Mouse (Mus musculus): ENCODE data around the gene Gm3233. TPM values are rescaled to one million over a fixed set of nuclear protein-coding genes. Genes with fewer than 3 reads are reported as not detected.
"Not testable (repeated sequence)": the region's sequence is repeated elsewhere in the genome, so short reads cannot be mapped to it uniquely, and the experiment has no call there.

The Gm3233 gene
- polyA plus RNA-seq (2015; fragmentation: Nextera tagmentation; extraction: Ambion mirVana) = not detected in 2 replicates

- ATAC-seq (ENCODE audit: insufficient read depth, low FRiP score, low read depth); H3K9ac ChIP-seq; H3K36me3 ChIP-seq; H3K4me2 ChIP-seq; H3K27ac ChIP-seq; H3K4me1 ChIP-seq; H3K27me3 ChIP-seq (replicated peaks); H3K4me3 ChIP-seq (replicated peaks); H3K9me3 ChIP-seq: not testable (repeated sequence)
- 40% methylated on average over 1 of the region's 1 CpGs for WGBS
Measured at GRCm38 (mm10) chr10:77759582-77759981, at the start of gene Gm3233. Gene Gm3233 (minus strand): TSS chr10:77759682.

DNA sequence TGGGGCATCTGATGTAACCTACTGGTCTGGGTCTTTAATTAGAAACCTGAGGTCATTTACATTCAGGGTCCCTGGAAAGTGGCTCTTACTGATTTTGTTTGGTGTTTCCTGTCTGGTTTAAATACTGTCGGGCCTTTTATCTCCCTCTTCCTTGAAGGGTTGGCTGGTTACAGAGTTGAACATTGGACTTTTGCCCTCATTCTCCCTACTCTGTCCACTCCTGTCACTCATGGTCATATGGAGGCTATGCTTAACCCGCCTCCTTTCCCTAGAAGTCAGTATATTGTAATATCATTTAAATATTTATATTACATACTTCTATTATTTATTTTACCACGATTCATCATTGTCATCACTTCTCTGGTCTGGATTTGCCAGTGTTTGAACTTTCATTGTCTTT lies 44.6 kb upstream of the Gm3233 start:
- H3K4me2 ChIP-seq = no peak overlapping the region
- H3K4me3 ChIP-seq (replicated peaks) = no peak overlapping the region
- H3K9ac ChIP-seq = no peak overlapping the region
- no peak for ATAC-seq (ENCODE audit: insufficient read depth, low FRiP score, low read depth)
- no peaks in the 10 kb centered on the region for H3K36me3 ChIP-seq
- H3K27me3 ChIP-seq (replicated peaks) = no peaks in the 10 kb centered on the region
- no peaks in the 10 kb centered on the region for H3K4me1 ChIP-seq
- H3K27ac ChIP-seq = no peak overlapping the region
- WGBS = 51% methylated on average over 3 of the region's 3 CpGs
- H3K9me3 ChIP-seq = no peaks in the 10 kb centered on the region

DNA sequence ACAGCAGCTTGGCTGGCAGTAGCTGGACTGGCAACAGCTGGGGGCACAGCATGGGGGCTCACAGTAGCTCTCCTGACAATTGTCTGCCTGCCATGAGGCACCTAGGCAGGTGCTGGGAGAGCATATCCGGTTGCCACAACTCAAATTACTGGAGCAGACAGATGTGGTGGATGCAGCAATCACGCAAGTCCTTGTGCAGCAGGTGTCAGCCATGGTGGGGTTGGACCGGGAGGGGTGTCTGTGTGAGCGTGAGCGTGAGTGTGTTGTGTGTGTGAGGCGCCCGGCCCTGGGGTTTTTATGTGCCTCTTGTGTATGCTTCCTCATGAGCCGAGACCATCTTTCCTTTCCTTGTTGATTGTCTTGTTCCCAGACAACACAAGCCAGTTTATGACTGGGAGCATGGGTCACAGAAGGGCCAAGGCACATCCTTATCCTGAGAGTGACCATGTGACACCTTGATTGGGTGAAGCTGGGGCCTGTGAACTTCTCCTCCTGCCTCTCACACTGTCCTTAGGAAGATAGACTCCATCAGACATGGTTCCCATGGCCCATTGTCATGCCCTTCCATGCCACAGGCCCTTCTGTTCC lies 39.5 kb upstream of the Gm3233 start, which contains the start of gene Gm19668:
Gene Gm19668, minus strand, starts transcription at position 213 of the 588 bp plus-strand sequence.
- WGBS = 68% methylated on average over 8 of the region's 8 CpGs
- H3K36me3 ChIP-seq = no peaks in the 10 kb centered on the region
- no peaks in the 10 kb centered on the region for H3K9me3 ChIP-seq
- H3K4me2 ChIP-seq = no peak within 1 kb of the TSS
- H3K9ac ChIP-seq = no peak within 1 kb of the TSS
- H3K27me3 ChIP-seq (replicated peaks) = no peaks in the 10 kb centered on the region
- no peak within 1 kb of the TSS for H3K27ac ChIP-seq
- no peak for ATAC-seq (ENCODE audit: insufficient read depth, low FRiP score, low read depth)
- no peak within 1 kb of the TSS for H3K4me3 ChIP-seq (replicated peaks)
- H3K4me1 ChIP-seq = 0 out of 2 replicates have a peak, but pooled peaks cover 4% of the 10 kb centered on the region

- H3K4me2 ChIP-seq; ATAC-seq (ENCODE audit: insufficient read depth, low FRiP score, low read depth); H3K9ac ChIP-seq; H3K4me1 ChIP-seq; H3K27ac ChIP-seq; H3K4me3 ChIP-seq (replicated peaks); H3K27me3 ChIP-seq (replicated peaks); H3K9me3 ChIP-seq; H3K36me3 ChIP-seq: not testable (repeated sequence)
- 53% methylated on average over 3 of the region's 3 CpGs for WGBS
Measured at GRCm38 (mm10) chr10:77798164-77798920, 38.9 kb upstream of the Gm3233 start.

DNA sequence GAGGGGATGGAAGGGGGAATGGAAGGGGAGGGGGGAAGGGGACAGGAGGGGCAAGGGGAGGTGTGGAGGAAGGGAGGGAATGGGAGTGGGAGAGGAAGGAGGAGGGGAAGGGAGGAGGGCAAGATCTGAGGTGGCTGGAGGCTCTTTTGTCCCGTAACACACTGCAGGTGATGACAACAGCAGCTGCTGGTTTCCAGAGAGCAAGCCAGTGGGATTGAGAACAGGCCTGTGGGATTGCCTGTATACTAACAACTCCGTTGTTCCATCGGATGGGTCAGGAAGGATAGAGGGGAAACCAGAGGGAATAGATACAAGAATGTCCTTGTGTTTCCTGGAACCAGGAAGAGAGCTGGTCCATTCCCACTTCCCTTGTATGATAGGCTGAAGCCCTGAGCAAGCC lies 38.2 kb upstream of the Gm3233 start:
- Histone ChIP-seq H3K27me3 (replicated peaks) (no peaks in the 10 kb centered on the region), H3K4me3 (replicated peaks) (no peak overlapping the region), H3K4me1 (0 out of 2 replicates have a peak, but pooled peaks cover 4% of the 10 kb centered on the region), H3K27ac (no peak overlapping the region), H3K9ac (no peak overlapping the region), H3K9me3 (no peaks in the 10 kb centered on the region), H3K36me3 (no peaks in the 10 kb centered on the region), H3K4me2 (no peak overlapping the region)
- no peak for ATAC-seq (ENCODE audit: insufficient read depth, low FRiP score, low read depth)
- 24% methylated on average over 3 of the region's 3 CpGs for whole genome bisulfite sequencing

DNA sequence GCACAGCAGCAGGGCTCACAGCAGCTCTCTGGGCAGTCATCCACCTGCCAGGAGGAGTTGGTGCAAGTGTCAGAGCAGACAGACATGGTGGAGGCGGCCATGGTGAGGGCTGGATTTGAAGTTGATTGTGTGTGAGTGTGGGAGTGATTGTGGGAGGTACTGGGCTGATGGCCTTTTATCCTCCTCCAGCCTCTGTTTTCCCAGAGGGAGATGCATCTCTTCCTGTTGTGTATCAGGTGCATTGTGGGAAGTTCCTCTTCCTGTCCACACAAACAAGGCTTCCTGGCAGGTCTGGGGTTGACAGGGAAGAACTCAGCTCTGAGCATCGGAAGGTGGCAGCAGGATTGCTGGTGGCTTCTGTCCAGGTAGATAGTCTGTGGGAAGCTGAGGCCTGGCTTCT lies 35.5 kb upstream of the Gm3233 start, which contains the start of gene Gm9639:
Gene Gm9639, minus strand, starts transcription at position 101 of the 400 bp plus-strand sequence.
- H3K27ac ChIP-seq = no peak within 1 kb of the TSS
- no peak for ATAC-seq (ENCODE audit: insufficient read depth, low FRiP score, low read depth)
- no peak within 1 kb of the TSS for H3K9ac ChIP-seq
- H3K4me2 ChIP-seq = no peak within 1 kb of the TSS
- 34% methylated on average over 2 of the region's 2 CpGs for WGBS
- H3K27me3 ChIP-seq (replicated peaks) = no peaks in the 10 kb centered on the region
- H3K4me1 ChIP-seq = 0 out of 2 replicates have a peak, but pooled peaks cover 4% of the 10 kb centered on the region
- H3K36me3 ChIP-seq = no peaks in the 10 kb centered on the region
- no peaks in the 10 kb centered on the region for H3K9me3 ChIP-seq
- no peak within 1 kb of the TSS for H3K4me3 ChIP-seq (replicated peaks)

- H3K27me3 ChIP-seq (replicated peaks) = no peaks in the 10 kb centered on the region
- no peak overlapping the region for H3K9ac ChIP-seq
- ATAC-seq (ENCODE audit: insufficient read depth, low FRiP score, low read depth) = no peak
- 71% methylated on average over 2 of the region's 2 CpGs for WGBS
- no peaks in the 10 kb centered on the region for H3K36me3 ChIP-seq
- H3K4me2 ChIP-seq = no peak overlapping the region
- H3K27ac ChIP-seq = no peak overlapping the region
- H3K4me1 ChIP-seq = no peaks in the 10 kb centered on the region
- no peak overlapping the region for H3K4me3 ChIP-seq (replicated peaks)
- no peaks in the 10 kb centered on the region for H3K9me3 ChIP-seq
Measured at GRCm38 (mm10) chr10:77788621-77789020, 29.1 kb upstream of the Gm3233 start.

DNA sequence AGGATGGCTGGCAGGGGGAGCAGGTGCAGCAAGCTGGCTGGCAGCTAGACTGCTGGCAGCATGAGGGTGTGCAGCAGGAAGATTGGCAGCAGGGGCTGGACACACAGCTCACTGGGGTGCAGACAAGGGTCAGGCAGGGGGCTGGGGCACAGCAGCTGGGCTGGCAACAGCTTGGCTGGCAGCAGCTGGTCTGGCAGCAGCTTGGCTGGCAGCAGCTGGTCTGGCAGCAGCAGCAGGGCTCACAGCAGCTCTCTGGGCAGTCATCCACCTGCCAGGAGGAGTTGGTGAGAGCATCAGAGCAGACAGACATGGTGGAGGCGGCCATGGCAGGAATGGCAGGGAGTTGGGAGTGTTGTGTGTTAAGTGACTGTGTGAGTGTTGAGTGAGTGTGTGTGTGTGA lies 28.4 kb upstream of the Gm3233 start, which contains the start of gene Gm7137:
Gene Gm7137, minus strand, starts transcription at position 325 of the 400 bp plus-strand sequence.
- H3K4me2 ChIP-seq; H3K27me3 ChIP-seq (replicated peaks); H3K4me3 ChIP-seq (replicated peaks); H3K36me3 ChIP-seq; ATAC-seq (ENCODE audit: insufficient read depth, low FRiP score, low read depth); H3K27ac ChIP-seq; H3K9ac ChIP-seq; H3K4me1 ChIP-seq; H3K9me3 ChIP-seq: not testable (repeated sequence)
- WGBS = 36% methylated on average over 1 of the region's 1 CpGs

- not testable (repeated sequence) for H3K36me3 ChIP-seq; H3K4me1 ChIP-seq; H3K4me3 ChIP-seq (replicated peaks); H3K9me3 ChIP-seq; H3K9ac ChIP-seq; H3K27ac ChIP-seq; ATAC-seq (ENCODE audit: insufficient read depth, low FRiP score, low read depth); H3K4me2 ChIP-seq; H3K27me3 ChIP-seq (replicated peaks)
- 70% methylated on average over 3 of the region's 3 CpGs for WGBS
Measured at GRCm38 (mm10) chr10:77783396-77783795, 23.9 kb upstream of the Gm3233 start.

DNA sequence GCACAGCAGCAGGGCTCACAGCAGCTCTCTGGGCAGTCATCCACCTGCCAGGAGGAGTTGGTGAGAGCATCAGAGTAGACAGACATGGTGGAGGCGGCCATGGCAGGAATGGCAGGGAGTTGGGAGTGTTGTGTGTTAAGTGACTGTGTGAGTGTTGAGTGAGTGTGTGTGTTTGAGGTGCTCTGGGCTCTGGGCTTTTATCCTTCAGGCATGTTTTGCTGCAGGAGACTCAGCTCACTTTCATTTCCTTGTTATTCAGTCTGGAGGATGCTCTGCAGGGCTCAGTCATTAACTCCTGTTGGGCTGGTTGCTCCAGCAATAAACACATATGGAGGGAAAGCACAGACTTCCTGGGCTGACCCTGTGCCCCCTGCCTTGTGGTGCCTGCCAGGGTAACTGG lies 23.0 kb upstream of the Gm3233 start, which contains the start of gene Gm3250:
Gene Gm3250, minus strand, starts transcription at position 101 of the 400 bp plus-strand sequence.
- H3K27ac ChIP-seq; H3K4me3 ChIP-seq (replicated peaks); H3K4me2 ChIP-seq; H3K9me3 ChIP-seq; H3K9ac ChIP-seq; H3K4me1 ChIP-seq; ATAC-seq (ENCODE audit: insufficient read depth, low FRiP score, low read depth); H3K27me3 ChIP-seq (replicated peaks); H3K36me3 ChIP-seq: not testable (repeated sequence)
- WGBS = 40% methylated on average over 1 of the region's 1 CpGs

DNA sequence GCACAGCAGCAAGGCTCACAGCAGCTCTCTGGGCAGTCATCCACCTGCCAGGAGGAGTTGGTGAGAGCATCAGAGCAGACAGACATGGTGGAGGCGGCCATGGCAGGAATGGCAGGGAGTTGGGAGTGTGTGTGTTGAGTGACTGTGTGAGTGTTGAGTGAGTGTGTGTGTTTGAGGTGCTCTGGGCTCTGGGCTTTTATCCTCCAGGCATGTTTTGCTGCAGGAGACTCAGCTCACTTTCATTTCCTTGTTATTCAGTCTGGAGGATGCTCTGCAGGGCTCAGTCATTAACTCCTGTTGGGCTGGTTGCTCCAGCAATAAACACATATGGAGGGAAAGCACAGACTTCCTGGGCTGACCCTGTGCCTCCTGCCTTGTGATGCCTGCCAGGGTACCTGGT lies 17.4 kb upstream of the Gm3233 start, which contains the start of gene Gm7138:
Gene Gm7138, minus strand, starts transcription at position 101 of the 400 bp plus-strand sequence.
- WGBS = 76% methylated on average over 1 of the region's 1 CpGs
- not testable (repeated sequence) for H3K9ac ChIP-seq; ATAC-seq (ENCODE audit: insufficient read depth, low FRiP score, low read depth); H3K4me1 ChIP-seq; H3K27ac ChIP-seq; H3K4me2 ChIP-seq; H3K36me3 ChIP-seq; H3K4me3 ChIP-seq (replicated peaks); H3K27me3 ChIP-seq (replicated peaks); H3K9me3 ChIP-seq

GRCm38 (mm10) chr10:77772142-77772541 lies 12.7 kb upstream of the Gm3233 start:
- H3K4me2 ChIP-seq; H3K27ac ChIP-seq; H3K4me3 ChIP-seq (replicated peaks); ATAC-seq (ENCODE audit: insufficient read depth, low FRiP score, low read depth); H3K9me3 ChIP-seq; H3K9ac ChIP-seq; H3K27me3 ChIP-seq (replicated peaks); H3K4me1 ChIP-seq; H3K36me3 ChIP-seq: not testable (repeated sequence)
- 85% methylated on average over 3 of the region's 3 CpGs for WGBS
